Mouse (Mus musculus) cerebellum, postnatal 25 days (tissue): Measurements from ENCODE around the gene Bhmt.
A peak's percentile ranks its signal among the peaks of the same experiment; 100 is the strongest.

ENCODE experiments used
- DNase-seq, 2 experiments: peaks; one replicate each; pipeline ENCODE4 v3.0.0; 2021; ENCODE audit warnings: mixed read lengths in 2 of 2

The Bhmt gene

DNA sequence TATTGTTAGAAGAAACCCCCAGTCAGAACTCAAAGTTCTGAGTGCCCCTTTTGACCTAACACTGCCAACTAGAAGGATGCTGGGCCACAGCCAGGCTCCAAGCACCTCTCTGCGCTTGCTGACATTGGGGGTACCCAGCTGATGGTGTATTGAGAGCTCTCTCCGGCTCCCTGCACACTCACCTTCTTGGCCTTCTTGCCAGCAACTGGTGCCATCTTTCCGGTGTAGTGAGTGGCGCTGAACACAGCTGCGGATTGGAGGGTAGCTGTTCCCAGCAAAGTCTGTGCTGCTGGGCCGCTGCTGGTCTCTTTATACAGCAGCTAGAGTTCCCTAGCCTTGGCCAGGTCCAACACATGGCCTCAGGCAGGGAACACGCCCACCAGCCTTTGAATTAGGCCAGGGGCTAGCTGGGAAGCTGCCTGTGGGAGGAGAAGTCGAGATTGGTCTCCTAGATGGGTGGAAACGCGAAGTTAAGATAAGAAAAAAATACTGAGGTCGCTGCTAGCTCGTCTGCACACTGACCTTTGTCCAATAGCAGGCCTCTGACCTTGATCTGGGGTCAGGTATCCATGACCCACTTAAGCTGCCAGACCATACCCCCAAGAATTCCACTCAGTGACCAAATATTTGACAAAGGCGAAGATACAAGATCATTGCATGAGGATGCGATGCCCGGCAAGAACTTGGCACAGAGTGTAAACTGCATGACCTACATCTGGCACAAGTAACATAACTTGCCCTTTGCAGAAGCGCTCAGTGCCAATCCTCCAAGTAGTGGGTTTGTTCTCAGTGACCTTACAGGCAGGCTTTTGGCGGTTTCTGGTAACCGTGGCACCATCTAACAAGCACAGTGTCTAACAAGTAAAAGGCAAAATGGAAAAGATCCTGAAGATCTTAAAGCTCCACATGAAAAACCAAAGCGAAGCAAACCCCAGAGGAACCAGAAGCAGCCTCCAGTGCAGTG lies at the start of gene Bhmt:
Bhmt (minus strand) TSS at position 680 of the 964 bp plus-strand sequence.
- DNase-seq, result peak; percentile 13 to 15

DNA sequence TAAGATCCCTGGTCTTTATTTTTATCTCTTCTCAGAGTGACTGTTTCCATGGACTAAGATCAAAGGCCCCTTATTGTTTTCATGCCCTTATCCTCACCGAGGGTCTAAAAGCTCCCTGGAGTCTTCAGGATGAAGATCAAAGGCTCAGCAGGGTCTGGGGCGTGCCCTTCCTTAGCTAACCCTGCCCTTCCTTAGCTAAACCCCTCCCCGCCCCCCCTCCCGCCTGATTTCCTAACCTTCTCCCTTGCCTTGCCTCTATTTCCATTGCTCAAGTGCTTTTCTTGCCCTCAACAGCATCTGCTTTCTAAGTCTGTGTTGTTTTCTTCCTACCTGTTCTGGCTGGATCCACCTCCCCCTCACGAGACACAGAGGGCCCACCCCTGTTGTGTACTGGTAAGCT lies 49.6 kb upstream of the Bhmt start:
- DNase-seq, result no peak

DNA sequence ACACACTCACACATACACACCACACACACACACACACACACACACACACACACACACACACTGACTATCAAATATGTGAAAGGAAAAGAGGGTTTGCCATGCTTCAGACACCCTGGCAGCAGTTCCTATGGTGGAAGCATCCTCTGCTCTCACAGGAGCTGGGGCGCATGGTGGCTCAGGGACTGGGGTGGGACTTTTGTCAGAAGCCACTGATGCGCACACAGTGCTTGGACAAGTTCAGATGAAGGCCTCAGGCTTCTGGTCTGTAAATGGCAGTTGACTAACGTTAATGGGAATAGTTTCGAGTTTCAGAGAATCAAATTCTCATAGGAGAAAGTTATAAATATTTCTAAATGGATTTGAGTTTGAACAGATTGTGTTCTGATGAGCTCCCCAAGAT lies 47.5 kb upstream of the Bhmt start:
- no peak for DNase-seq

- DNase-seq, result no peak
These were observed 45.6 kb upstream of the Bhmt start for GRCm38 (mm10) chr13:93683336-93683735.

DNA sequence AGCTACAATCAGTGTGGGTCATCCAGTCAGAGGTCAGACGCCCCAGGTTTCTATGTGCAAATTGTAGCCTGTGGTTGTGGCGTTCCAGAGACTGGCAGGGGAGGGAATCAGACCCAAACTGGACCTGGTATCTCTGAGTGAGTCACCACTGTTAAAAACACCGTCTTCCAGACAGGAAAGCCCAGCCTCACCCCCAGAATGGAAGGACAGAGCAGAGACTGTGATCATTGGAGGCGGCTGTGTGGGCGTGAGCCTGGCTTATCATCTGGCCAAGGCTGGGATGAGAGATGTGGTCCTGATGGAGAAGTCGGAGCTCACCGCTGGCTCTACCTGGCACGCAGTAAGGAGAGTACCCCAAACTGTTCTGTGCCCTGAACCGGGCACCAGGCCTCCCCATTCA lies 39.1 kb upstream of the Bhmt start:
- no peak for DNase-seq

DNA sequence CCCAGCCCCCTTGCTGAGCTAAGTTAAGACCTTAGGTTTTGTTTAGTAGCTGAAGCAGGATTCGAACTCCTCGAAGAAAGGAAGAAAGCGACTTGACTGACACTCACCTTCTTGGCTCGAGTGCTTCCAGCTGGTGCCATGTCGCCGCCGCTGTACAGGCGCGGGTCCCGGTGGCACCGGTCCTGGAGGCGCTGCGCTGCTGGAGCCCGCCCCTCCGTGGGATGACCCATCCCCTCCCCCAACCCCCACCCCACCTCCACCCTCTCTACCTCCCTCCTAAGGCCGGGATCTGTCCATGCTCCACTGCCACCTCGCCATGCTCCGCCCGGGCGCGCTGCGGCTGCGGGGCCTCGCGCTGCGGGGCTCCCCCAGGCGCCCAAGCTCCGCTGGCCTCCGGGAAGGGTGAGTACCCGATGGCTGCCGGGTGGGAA lies 36.4 kb upstream of the Bhmt start, which contains the start of the genes Bhmt2 and Dmgdh:
Bhmt2 (minus strand) TSS at position 172 of the 431 bp plus-strand sequence.
Dmgdh (plus strand) TSS at position 303 of the 431 bp plus-strand sequence.
- peak in 1 of 2 experiments; percentile 8 for DNase-seq

- no peak for DNase-seq
These were observed 35.5 kb upstream of the Bhmt start for GRCm38 (mm10) chr13:93673296-93673695.

- no peak for DNase-seq
These were observed 34.6 kb upstream of the Bhmt start for GRCm38 (mm10) chr13:93672371-93672770.

DNA sequence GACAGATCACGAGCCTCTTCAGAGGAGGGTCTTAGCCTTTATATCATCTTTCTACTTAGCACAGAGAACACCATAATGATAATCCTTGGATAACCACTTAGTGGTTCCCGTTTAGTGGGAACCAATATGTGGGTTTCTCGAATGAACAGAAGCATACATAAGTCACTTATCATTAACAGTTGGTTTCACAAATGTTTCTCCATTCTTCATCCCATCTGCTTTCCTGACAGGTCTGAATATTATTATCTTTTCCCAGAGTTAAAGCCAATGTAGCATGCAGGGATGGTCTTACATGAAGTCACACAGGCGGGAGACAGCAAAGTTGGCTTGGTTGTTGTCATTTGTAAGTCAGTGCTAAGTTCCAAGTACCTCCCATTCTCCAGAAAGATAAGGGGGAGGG lies 29.8 kb upstream of the Bhmt start:
- no peak for DNase-seq

- DNase-seq, result peak; percentile 51 to 62
These were observed 20.2 kb upstream of the Bhmt start for GRCm38 (mm10) chr13:93657941-93658340.

- no peak for DNase-seq
These were observed 15.6 kb upstream of the Bhmt start for GRCm38 (mm10) chr13:93653382-93653781.

DNA sequence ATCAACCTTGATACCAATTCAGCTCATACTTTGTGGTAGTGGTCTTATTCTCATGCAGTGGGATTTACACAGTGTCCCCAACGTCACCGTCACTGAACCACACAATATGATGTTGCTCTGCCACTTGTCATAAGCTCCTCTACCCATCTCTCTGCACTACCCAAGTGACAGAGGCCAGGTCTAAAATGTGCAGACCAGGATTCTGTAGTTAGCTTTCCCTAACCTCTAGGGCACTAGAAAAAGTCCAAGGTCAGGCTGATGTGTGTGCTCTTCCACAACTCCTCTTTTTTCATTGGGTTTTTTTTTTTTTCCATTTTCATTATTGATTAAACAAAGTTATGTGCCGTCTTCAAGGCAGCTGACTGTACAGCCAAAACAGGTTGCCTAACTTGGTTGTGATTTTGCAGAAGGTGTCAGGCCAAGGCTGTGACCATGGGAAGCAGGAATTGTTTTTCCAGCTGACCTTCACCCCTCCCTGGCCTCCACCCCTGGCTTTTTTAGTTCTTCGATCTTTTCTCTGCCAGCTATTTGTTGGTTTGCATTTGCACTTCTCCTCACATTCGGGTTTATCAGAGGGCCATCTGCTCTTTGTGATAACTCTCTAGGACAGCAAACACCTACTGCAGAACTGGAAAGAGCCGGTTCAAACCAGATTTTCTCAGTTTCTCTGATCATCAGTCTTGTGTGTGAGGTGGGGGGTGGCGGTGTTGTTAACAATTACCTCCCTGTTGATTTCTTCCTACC lies 10.8 kb upstream of the Bhmt start:
- no peak for DNase-seq

- no peak for DNase-seq
These were observed 1.9 kb upstream of the Bhmt start for GRCm38 (mm10) chr13:93639636-93640035.

DNA sequence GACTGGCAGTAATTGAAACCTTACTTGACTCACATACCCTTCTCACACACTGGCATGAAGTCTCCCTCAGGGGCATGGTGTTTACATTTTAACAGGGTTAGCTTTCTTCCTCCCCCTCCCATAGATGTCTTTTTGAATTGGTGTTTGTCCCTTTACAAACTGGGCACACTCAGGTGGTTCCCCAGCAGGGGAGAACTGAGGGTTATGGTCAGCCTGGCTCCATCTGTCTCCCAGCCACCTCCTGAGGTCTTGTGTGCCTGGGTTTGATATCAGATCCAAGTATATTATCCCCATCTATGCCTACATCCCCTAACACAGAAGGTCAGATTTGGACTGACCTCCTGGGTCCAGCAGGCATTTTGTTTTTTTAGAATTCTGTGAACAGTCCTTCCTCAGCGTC lies 1.2 kb downstream of the Bhmt start:
- DNase-seq, result peak; percentile 60 to 70

DNA sequence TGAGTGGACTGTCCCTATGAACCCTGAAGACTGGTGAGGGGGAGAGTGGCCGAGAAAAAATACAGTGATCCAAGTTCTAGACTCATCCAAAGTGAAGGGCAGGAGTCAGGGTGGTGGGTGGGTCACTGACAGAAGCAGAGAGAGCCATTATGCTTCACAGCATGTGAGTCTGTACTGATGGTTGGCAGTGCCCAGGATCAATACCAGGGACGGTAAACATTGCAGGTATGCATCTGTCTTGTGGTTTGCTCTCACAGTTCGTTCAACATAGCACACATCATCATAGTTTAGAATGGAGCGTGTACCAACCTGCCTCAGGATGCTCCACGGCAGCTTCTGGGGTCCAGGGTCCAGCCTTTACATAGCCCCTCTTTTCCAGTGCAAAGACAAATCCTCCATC lies 4.8 kb downstream of the Bhmt start:
- no peak for DNase-seq

DNA sequence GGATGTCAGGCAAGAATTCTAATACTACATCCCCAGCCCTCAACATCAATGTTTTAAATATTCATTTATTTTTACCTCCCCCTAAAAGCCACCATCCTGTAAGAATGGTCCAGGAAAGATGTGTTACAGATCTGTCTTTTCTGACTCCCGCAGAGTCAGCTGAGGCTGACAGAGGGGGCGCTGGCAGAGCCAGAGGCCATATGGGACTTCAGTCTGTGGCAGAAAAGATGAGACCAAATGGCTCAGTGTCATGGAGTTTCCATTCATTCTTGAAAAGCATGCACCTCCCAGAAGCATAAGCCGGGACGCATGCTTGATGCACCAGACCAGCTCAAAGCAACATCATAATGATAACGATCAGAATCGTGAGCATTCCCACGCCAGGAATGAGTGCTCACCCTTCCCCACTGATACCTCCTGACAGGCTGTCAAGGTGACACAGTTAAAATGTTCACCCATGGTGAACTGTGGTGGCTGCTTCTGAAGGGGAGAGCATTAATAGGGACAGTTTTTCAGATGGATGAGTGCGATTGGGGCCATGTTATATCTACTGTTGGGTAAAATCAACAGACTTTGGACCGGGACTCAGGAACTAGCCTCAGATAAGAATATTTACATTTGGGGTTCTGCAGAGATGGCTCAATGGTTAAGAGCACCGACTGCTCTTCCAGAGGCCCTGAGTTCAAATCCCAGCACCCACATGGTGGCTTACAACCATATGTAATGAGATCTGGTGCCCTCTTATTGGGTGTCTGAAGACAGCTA lies 6.6 kb downstream of the Bhmt start:
- DNase-seq, result peak; percentile 68 to 79

DNA sequence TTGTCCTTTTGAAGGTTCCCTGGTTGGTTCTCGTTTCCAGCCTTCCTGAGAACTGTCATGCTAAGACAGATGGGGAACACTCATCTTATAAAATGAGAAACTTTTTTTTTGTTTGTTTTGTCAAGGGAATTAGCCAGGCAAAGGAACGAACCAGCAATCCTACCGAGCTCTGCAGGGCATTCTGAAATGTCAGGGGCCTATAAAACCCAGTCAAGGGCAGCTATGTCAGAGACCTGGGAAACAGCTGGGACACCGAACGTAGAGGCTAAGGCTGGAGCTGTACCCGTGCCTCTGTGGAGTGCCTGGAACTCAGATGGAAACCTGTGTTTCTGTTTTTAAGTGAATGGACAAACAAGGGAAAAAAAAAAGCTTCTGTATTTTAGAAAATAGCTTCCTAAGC lies 8.9 kb downstream of the Bhmt start:
- DNase-seq, result no peak

GRCm38 (mm10) chr13:93614361-93614948 lies 23.3 kb downstream of the Bhmt start:
- peak in 1 of 2 experiments; percentile 25 for DNase-seq

DNA sequence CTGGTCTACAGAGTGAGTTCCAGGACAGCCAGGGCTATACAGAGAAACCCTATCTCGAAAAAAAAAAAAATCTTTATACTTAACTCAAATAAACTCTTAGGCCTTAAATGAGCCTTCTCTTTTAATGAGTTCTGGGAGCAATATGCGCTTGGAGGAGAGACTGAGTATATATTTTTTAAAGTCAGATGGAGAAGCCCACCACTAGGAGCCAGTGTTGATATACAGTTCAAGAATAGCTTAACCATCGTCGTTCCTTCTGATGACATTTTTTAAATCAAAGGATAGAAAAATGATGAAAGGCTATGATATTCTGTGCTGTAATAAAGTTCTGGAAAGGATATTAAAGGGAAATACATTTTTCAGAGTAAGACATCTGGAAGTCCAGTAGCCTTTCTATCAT lies 24.0 kb downstream of the Bhmt start:
- no peak for DNase-seq

DNA sequence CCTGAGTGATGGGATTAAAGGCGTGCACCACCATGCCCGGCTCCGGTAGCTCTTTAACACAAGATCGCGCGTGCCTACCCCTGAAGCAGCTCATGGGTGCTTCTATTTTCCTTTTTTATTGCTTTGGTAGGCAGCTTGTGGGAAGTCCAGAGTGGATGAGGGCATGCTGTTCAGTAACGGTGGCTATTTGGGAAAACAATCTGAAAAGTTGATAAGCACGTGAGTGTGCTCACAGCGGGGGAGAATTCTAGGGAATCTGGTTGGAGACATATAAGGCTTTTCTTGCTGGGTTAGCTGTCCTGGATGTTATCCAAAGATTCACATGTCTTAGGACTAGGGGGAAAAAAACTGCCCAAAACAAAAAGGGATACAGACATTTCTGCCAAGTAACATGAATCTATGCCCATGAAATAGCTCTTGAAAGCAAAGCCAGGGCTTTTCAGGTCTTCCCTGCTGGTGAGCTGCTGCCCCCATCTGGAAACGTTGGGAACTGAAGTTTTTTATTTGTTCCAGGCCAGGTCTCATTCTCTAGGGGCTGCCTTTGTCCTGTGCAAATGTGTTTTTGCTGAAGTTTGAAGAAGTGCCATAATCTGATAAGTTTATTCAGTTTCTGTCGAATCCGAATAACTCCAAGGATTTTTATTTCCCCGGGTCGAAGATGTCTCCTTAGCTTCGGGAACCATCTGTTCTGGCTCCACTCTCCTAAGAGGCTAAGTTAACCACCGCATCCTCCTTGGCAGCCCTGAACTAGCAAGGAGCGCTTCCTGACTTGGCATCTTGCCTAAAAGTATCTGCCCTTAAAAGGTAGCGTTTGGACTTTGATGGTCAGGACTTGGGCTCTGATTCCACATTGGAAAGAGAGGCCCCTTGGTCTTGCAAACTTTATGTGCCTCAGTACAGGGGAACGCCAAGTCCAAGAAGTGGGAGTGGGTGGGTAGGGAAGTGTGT lies 24.8 kb downstream of the Bhmt start:
- peak; percentile 83 to 89 for DNase-seq

GRCm38 (mm10) chr13:93608476-93608875 lies 29.3 kb downstream of the Bhmt start:
- no peak for DNase-seq
